Mouse (Mus musculus): ENCODE data around the gene Polr2a. TPM values are rescaled to one million over a fixed set of nuclear protein-coding genes. Genes with fewer than 3 reads are reported as not detected.
"Not testable (repeated sequence)": the region's sequence is repeated elsewhere in the genome, so short reads cannot be mapped to it uniquely, and the experiment has no call there.

Polr2a gene
- polyA plus RNA-seq, 1 experiment: 69.5 TPM

GRCm38 (mm10) chr11:69754701-69755100, 3.7 kb downstream of the Polr2a start:
- H3K4me3 ChIP-seq: no peak overlapping the region
- peak overlapping the region; percentile 99 for H3K4me2 ChIP-seq (ENCODE audit: low read depth)
- TF ChIP-seq USF1 (IDR thresholded peaks at IDR 0.05; ENCODE audit: low read depth) (no peak), E2F4 (IDR thresholded peaks at IDR 0.05; ENCODE audit: insufficient read depth) (no peak), TCF3 (IDR thresholded peaks at IDR 0.05; ENCODE audit: insufficient read length, low read depth) (no peak), MYOG (IDR thresholded peaks at IDR 0.05; ENCODE audit: control insufficient read depth in 1 of 3, insufficient read depth in 1 of 3, insufficient read length in 2 of 3, low read depth in 2 of 3) (no peak), TCF12 (IDR thresholded peaks at IDR 0.05; ENCODE audit: insufficient read depth, poor library complexity, severe bottlenecking) (no peak), CEBPB (IDR thresholded peaks at IDR 0.05; ENCODE audit: insufficient read depth, poor library complexity, severe bottlenecking) (no peak), REST (IDR thresholded peaks at IDR 0.05; ENCODE audit: insufficient read depth, insufficient read length) (no peak), POLR2A (IDR thresholded peaks at IDR 0.05; ENCODE audit: insufficient read length, low read depth) (no peak), MYOD1 (IDR thresholded peaks at IDR 0.05; ENCODE audit: control insufficient read depth in 1 of 3, insufficient read length in 2 of 3, low read depth in 2 of 3) (no peak), SRF (IDR thresholded peaks at IDR 0.05; ENCODE audit: control insufficient read depth, insufficient read length, low read depth) (no peak), MAX (IDR thresholded peaks at IDR 0.05; ENCODE audit: low read depth) (no peak), POLR2AphosphoS2 (IDR thresholded peaks at IDR 0.05; ENCODE audit: insufficient read length, low read depth) (no peak)
- H3K79me2 ChIP-seq (ENCODE audit: control insufficient read depth, insufficient read depth): peaks cover 83% of the 10 kb centered on the region
- H3K27me3 ChIP-seq (ENCODE audit: control insufficient read depth, insufficient read depth, insufficient read length): no peaks in the 10 kb centered on the region
- H3K36me3 ChIP-seq (ENCODE audit: control insufficient read depth, insufficient read depth): no peaks in the 10 kb centered on the region
- no peak overlapping the region for H3ac ChIP-seq (ENCODE audit: control insufficient read depth, insufficient read length)

- H3K4me2 ChIP-seq (ENCODE audit: low read depth): peak overlapping the region; percentile 99
Measured at GRCm38 (mm10) chr11:69754233-69754632, 4.2 kb downstream of the Polr2a start.

GRCm38 (mm10) chr11:69752686-69753085, 5.8 kb downstream of the Polr2a start:
- no peaks in the 10 kb centered on the region for H3K36me3 ChIP-seq (ENCODE audit: control insufficient read depth, insufficient read depth)
- no peak overlapping the region for H3ac ChIP-seq (ENCODE audit: control insufficient read depth, insufficient read length)
- no peaks in the 10 kb centered on the region for H3K27me3 ChIP-seq (ENCODE audit: control insufficient read depth, insufficient read depth, insufficient read length)
- peaks cover 98% of the 10 kb centered on the region for H3K79me2 ChIP-seq (ENCODE audit: control insufficient read depth, insufficient read depth)
- TF ChIP-seq TCF3 (IDR thresholded peaks at IDR 0.05; ENCODE audit: insufficient read length, low read depth) (no peak), POLR2A (IDR thresholded peaks at IDR 0.05; ENCODE audit: insufficient read length, low read depth) (no peak), MYOD1 (IDR thresholded peaks at IDR 0.05; ENCODE audit: control insufficient read depth in 1 of 3, insufficient read length in 2 of 3, low read depth in 2 of 3) (no peak), USF1 (IDR thresholded peaks at IDR 0.05; ENCODE audit: low read depth) (no peak), MAX (IDR thresholded peaks at IDR 0.05; ENCODE audit: low read depth) (no peak), CEBPB (IDR thresholded peaks at IDR 0.05; ENCODE audit: insufficient read depth, poor library complexity, severe bottlenecking) (no peak), E2F4 (IDR thresholded peaks at IDR 0.05; ENCODE audit: insufficient read depth) (no peak), MYOG (IDR thresholded peaks at IDR 0.05; ENCODE audit: control insufficient read depth in 1 of 3, insufficient read depth in 1 of 3, insufficient read length in 2 of 3, low read depth in 2 of 3) (no peak), POLR2AphosphoS2 (IDR thresholded peaks at IDR 0.05; ENCODE audit: insufficient read length, low read depth) (no peak), SRF (IDR thresholded peaks at IDR 0.05; ENCODE audit: control insufficient read depth, insufficient read length, low read depth) (no peak), REST (IDR thresholded peaks at IDR 0.05; ENCODE audit: insufficient read depth, insufficient read length) (no peak), TCF12 (IDR thresholded peaks at IDR 0.05; ENCODE audit: insufficient read depth, poor library complexity, severe bottlenecking) (no peak)
- H3K4me2 ChIP-seq (ENCODE audit: low read depth): peak overlapping the region; percentile 65
- no peak overlapping the region for H3K4me3 ChIP-seq

More at GRCm38 (mm10) chr11:69754233-69754632, 4.2 kb downstream of the Polr2a start:
- Histone ChIP-seq H3ac (ENCODE audit: control insufficient read depth, insufficient read length) (no peak overlapping the region), H3K36me3 (ENCODE audit: control insufficient read depth, insufficient read depth) (no peaks in the 10 kb centered on the region), H3K27me3 (ENCODE audit: control insufficient read depth, insufficient read depth, insufficient read length) (no peaks in the 10 kb centered on the region), H3K4me3 (no peak overlapping the region), H3K79me2 (ENCODE audit: control insufficient read depth, insufficient read depth) (peaks cover 88% of the 10 kb centered on the region)
- TF ChIP-seq CEBPB (IDR thresholded peaks at IDR 0.05; ENCODE audit: insufficient read depth, poor library complexity, severe bottlenecking): no peak
- no peak for TF ChIP-seq MYOG (IDR thresholded peaks at IDR 0.05; ENCODE audit: control insufficient read depth in 1 of 3, insufficient read depth in 1 of 3, insufficient read length in 2 of 3, low read depth in 2 of 3)
- TF ChIP-seq TCF12 (IDR thresholded peaks at IDR 0.05; ENCODE audit: insufficient read depth, poor library complexity, severe bottlenecking): no peak
- TF ChIP-seq POLR2A (IDR thresholded peaks at IDR 0.05; ENCODE audit: insufficient read length, low read depth): no peak
- no peak for TF ChIP-seq REST (IDR thresholded peaks at IDR 0.05; ENCODE audit: insufficient read depth, insufficient read length)
- TF ChIP-seq E2F4 (IDR thresholded peaks at IDR 0.05; ENCODE audit: insufficient read depth): no peak
- no peak for TF ChIP-seq MAX (IDR thresholded peaks at IDR 0.05; ENCODE audit: low read depth)
- TF ChIP-seq TCF3 (IDR thresholded peaks at IDR 0.05; ENCODE audit: insufficient read length, low read depth): no peak

DNA sequence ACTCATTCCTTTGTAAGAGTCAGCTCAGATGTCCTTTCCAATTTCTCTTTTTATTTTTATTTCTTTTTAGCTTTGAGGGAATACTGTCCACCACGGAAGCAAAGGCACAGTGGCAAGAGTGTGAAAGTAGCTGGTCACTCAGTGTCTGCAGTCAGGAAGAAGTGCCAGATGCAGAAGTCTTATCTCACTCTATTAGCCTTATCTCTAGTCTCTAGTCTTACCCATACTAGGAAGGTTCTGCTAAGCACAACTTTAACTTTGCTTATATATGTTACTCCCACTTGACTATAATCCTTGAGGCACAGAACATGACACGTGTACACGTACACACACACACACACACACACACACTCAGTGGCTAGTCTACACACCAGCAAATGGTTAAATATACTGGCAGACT, 6.8 kb downstream of the Polr2a start:
- Histone ChIP-seq H3K36me3 (ENCODE audit: control insufficient read depth, insufficient read depth) (peaks cover 10% of the 10 kb centered on the region), H3K79me2 (ENCODE audit: control insufficient read depth, insufficient read depth) (peaks cover 88% of the 10 kb centered on the region), H3ac (ENCODE audit: control insufficient read depth, insufficient read length) (no peak overlapping the region), H3K27me3 (ENCODE audit: control insufficient read depth, insufficient read depth, insufficient read length) (no peaks in the 10 kb centered on the region), H3K4me2 (ENCODE audit: low read depth) (peak overlapping the region; percentile 51), H3K4me3 (no peak overlapping the region)
- no peak for TF ChIP-seq MYOD1 (IDR thresholded peaks at IDR 0.05; ENCODE audit: control insufficient read depth in 1 of 3, insufficient read length in 2 of 3, low read depth in 2 of 3)
- TF ChIP-seq CEBPB (IDR thresholded peaks at IDR 0.05; ENCODE audit: insufficient read depth, poor library complexity, severe bottlenecking): no peak
- TF ChIP-seq POLR2AphosphoS2 (IDR thresholded peaks at IDR 0.05; ENCODE audit: insufficient read length, low read depth): no peak
- TF ChIP-seq MYOG (IDR thresholded peaks at IDR 0.05; ENCODE audit: control insufficient read depth in 1 of 3, insufficient read depth in 1 of 3, insufficient read length in 2 of 3, low read depth in 2 of 3): no peak
- no peak for TF ChIP-seq POLR2A (IDR thresholded peaks at IDR 0.05; ENCODE audit: insufficient read length, low read depth)
- no peak for TF ChIP-seq USF1 (IDR thresholded peaks at IDR 0.05; ENCODE audit: low read depth)
- TF ChIP-seq REST (IDR thresholded peaks at IDR 0.05; ENCODE audit: insufficient read depth, insufficient read length): no peak
- no peak for TF ChIP-seq TCF12 (IDR thresholded peaks at IDR 0.05; ENCODE audit: insufficient read depth, poor library complexity, severe bottlenecking)
- TF ChIP-seq MAX (IDR thresholded peaks at IDR 0.05; ENCODE audit: low read depth): no peak
- no peak for TF ChIP-seq TCF3 (IDR thresholded peaks at IDR 0.05; ENCODE audit: insufficient read length, low read depth)
- no peak for TF ChIP-seq E2F4 (IDR thresholded peaks at IDR 0.05; ENCODE audit: insufficient read depth)
- no peak for TF ChIP-seq SRF (IDR thresholded peaks at IDR 0.05; ENCODE audit: control insufficient read depth, insufficient read length, low read depth)

- H3K4me3 ChIP-seq; H3ac ChIP-seq (ENCODE audit: control insufficient read depth, insufficient read length); H3K27me3 ChIP-seq (ENCODE audit: control insufficient read depth, insufficient read depth, insufficient read length); H3K79me2 ChIP-seq (ENCODE audit: control insufficient read depth, insufficient read depth); H3K4me2 ChIP-seq (ENCODE audit: low read depth): not testable (repeated sequence)
- peaks cover 24% of the 10 kb centered on the region for H3K36me3 ChIP-seq (ENCODE audit: control insufficient read depth, insufficient read depth)
Measured at GRCm38 (mm10) chr11:69731408-69731807, 27.0 kb downstream of the Polr2a start.
